Mouse (Mus musculus): ENCODE measurements around the gene Nfix. TPM values are rescaled to one million over a fixed set of nuclear protein-coding genes. Genes with fewer than 3 reads are reported as not detected.

The Nfix gene
- total RNA-seq, 2 experiments from 2014 or later: 12.0 to 44.4 TPM

DNA sequence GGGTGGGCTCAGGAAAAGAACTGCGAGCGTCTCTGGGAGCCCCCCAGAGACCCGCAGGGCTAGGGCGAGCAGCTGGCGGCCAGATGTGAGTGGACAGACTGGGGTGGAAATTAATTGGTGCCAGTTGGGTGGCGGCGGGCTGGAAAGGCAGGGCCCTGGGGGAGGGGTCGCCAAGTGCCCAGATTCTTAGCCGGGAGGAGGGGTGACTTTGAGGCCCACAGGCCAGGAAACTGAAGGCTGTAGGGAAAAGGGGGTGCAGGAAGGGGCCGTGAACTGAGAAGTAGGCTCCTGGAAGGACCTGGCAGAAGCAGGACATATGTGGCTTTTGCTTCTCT lies 144.0 kb downstream of the Nfix start:
- no peak for ATAC-seq (replicated peaks; ENCODE audit: poor library complexity)

DNA sequence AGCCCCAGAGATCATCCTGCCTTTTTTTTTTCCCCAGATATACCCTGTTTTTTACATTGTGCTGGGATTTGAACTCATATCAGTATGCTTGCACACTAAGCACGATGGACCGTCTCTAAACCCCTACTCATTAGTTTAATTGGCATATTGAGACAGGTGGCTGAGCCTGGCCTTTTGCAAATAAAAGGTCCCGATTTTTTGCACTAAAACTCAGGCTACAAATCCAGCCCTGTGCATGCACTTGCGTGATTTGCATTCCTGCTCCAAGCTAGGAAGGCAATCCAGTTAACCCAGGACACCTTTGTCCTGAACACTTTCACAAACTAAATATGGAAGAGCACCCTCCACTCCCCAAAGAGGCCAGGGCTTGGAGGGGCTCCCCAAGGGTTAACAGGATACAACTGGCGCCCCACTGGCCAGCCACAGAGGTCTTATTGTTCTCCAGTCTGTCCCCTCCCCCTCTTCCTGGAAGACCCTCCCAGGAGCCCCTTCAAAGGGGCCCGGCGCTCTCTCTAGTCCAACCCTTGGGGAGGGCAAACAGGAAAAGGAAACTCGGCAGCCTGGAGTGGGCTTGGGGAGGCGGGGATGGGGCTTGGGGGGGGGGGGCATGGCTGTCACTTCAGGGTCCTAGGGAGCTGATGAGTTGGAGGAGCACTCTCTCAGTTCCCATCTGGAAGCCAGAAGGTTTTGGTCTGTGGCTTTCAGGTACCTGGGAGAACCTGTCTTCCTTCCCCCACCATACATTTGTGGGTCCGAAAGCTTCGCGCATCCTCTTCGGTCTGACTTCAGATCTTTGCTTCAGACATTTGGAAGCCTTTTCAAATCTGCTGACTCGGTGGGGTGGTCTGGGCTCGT lies 144.6 kb downstream of the Nfix start:
- no peak for ATAC-seq (replicated peaks; ENCODE audit: poor library complexity)

DNA sequence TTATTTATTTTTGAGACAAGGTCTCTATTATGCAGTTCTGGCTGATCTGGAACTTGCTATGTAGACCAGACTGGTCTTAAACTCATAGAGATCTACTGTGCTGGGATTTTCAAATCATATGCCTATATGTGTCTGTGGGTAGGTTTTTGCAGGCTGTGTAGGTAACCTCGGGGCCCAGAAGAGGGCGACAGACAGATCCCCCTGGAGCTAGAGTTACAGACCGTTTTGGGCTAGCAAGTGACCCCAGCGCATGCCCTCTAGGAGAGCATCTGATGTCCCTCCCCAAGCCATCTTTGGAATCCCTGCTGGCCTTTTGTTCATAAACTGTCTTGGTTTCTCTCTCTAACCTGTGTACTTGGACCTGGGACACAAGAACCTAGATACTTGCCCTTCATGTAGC lies 145.5 kb downstream of the Nfix start:
- ATAC-seq (replicated peaks; ENCODE audit: poor library complexity): no peak

DNA sequence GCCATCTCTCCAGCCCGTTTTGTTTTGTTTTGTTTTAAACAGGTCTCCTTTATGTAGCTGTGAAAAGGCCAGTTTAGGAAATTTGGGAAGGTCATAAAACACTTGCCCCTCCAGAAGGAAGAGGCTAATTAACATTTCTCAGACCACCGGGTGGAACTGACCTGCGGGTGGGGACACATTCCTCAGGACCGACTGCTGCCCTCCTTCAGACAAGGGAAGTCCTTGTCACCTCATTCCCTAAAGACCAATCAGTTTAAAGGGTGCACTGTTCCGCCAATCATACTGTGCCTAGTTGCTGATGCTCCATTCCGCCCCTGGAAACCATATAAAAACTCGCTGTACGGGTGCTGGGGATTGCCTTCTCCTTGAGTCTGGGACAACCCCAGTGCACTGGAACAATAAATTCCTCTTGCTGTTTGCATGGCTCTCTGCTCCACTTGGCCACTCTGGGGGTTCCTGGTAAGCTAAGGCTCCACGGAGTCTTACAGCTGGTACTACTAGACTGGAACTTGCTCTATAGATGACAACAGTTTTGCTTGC lies 147.0 kb downstream of the Nfix start:
- no peak for ATAC-seq (replicated peaks; ENCODE audit: poor library complexity)

DNA sequence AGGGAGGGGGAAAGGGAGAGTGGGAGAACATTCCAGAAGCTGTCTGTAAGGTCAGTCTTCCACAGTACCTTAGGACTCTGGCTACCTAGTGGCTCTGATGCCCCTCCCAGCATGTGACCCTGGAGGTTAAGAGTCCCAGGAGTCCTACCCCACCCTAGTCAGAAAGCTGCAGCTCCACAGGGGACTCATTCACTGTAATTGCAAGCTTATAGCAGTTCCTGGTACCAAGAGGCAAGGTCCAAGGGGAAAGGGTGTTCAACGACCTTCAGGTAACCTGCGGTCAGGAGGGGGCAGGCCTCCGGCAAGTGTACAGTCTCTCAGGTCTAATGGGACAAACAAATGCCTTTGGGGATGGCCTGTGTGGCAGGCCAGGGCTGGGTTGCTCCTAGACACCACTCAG lies 149.9 kb downstream of the Nfix start:
- no peak for ATAC-seq (replicated peaks; ENCODE audit: poor library complexity)

Other genes starting within 250 kb of the Nfix start
- 43.5 and 61.9 TPM in 2 replicates for gene Ier2, start 137.5 kb downstream of the Nfix start, total RNA-seq (2015)
- gene Ier2, start 137.5 kb downstream of the Nfix start, total RNA-seq (2017): 34.4 and 49.8 TPM in 2 replicates
- 56.0 and 64.4 TPM in 2 replicates for gene Trmt1, start 114.0 kb downstream of the Nfix start, total RNA-seq (2015)
- 82.2 and 84.4 TPM in 2 replicates for gene Trmt1, start 114.0 kb downstream of the Nfix start, total RNA-seq (2017)
- 71.6 and 77.1 TPM in 2 replicates for gene Nacc1, start 112.5 kb downstream of the Nfix start, total RNA-seq (2015)
- gene Nacc1, start 112.5 kb downstream of the Nfix start, total RNA-seq (2017): 50.9 and 53.5 TPM in 2 replicates
- 56.3 and 72.0 TPM in 2 replicates for gene Lyl1, start 98.9 kb downstream of the Nfix start, total RNA-seq (2015)
- gene Lyl1, start 98.9 kb downstream of the Nfix start, total RNA-seq (2017): 58.0 and 65.6 TPM in 2 replicates
- 12.2 and 15.2 TPM in 2 replicates for gene G430095P16Rik, start 77.3 kb downstream of the Nfix start, total RNA-seq (2015)
- 3.7 and 8.5 TPM in 2 replicates for gene G430095P16Rik, start 77.3 kb downstream of the Nfix start, total RNA-seq (2017)
- gene Dand5, start 22.5 kb upstream of the Nfix start, total RNA-seq (2015): 2.2 and 2.4 TPM in 2 replicates
- 1.7 and 4.0 TPM in 2 replicates for gene Dand5, start 22.5 kb upstream of the Nfix start, total RNA-seq (2017)
- gene Gadd45gip1, start 31.2 kb upstream of the Nfix start, total RNA-seq (2015): 21.4 and 21.9 TPM in 2 replicates
- 51.2 and 57.4 TPM in 2 replicates for gene Gadd45gip1, start 31.2 kb upstream of the Nfix start, total RNA-seq (2017)
- gene Rad23a, start 40.3 kb upstream of the Nfix start, total RNA-seq (2015): 30.2 and 34.4 TPM in 2 replicates
- gene Rad23a, start 40.3 kb upstream of the Nfix start, total RNA-seq (2017): 26.2 and 26.3 TPM in 2 replicates
- 1,060 and 1,133 TPM in 2 replicates for gene Calr, start 46.6 kb upstream of the Nfix start, total RNA-seq (2015)
- 4,756 and 5,574 TPM in 2 replicates for gene Calr, start 46.6 kb upstream of the Nfix start, total RNA-seq (2017)
- gene Farsa, start 56.6 kb upstream of the Nfix start, total RNA-seq (2015): 33.3 and 51.2 TPM in 2 replicates
- gene Farsa, start 56.6 kb upstream of the Nfix start, total RNA-seq (2017): 173 and 193 TPM in 2 replicates
- 248 and 250 TPM in 2 replicates for gene Syce2, start 71.8 kb upstream of the Nfix start, total RNA-seq (2015)
- 130 and 139 TPM in 2 replicates for gene Syce2, start 71.8 kb upstream of the Nfix start, total RNA-seq (2017)
- gene Gcdh, start 93.6 kb upstream of the Nfix start, total RNA-seq (2015): 17.4 and 19.0 TPM in 2 replicates
- gene Gcdh, start 93.6 kb upstream of the Nfix start, total RNA-seq (2017): 27.8 TPM in 2 replicates
- gene Klf1, start 101.6 kb upstream of the Nfix start, total RNA-seq (2015): 12.3 and 22.4 TPM in 2 replicates
- 14.0 and 30.8 TPM in 2 replicates for gene Klf1, start 101.6 kb upstream of the Nfix start, total RNA-seq (2017)
- 16.8 and 23.7 TPM in 2 replicates for gene Dnase2a, start 108.2 kb upstream of the Nfix start, total RNA-seq (2015)
- gene Dnase2a, start 108.2 kb upstream of the Nfix start, total RNA-seq (2017): 52.7 and 73.5 TPM in 2 replicates
- gene Mast1, start 137.0 kb upstream of the Nfix start, total RNA-seq (2015): not detected in 2 replicates
- gene Mast1, start 137.0 kb upstream of the Nfix start, total RNA-seq (2017): 0.03 TPM in 1 of 2 replicates, not detected in the other
- gene Rtbdn, start 146.6 kb upstream of the Nfix start, total RNA-seq (2015): not detected in 2 replicates
- gene Rtbdn, start 146.6 kb upstream of the Nfix start, total RNA-seq (2017): not detected in 2 replicates
- not detected in 2 replicates for gene Gm49661, start 169.1 kb upstream of the Nfix start, total RNA-seq (2015)
- not detected in 2 replicates for gene Gm49661, start 169.1 kb upstream of the Nfix start, total RNA-seq (2017)
- 266 and 310 TPM in 2 replicates for gene Prdx2, start 169.2 kb upstream of the Nfix start, total RNA-seq (2015)
- gene Prdx2, start 169.2 kb upstream of the Nfix start, total RNA-seq (2017): 340 and 388 TPM in 2 replicates
- gene Rnaseh2a, start 169.4 kb upstream of the Nfix start, total RNA-seq (2015): 136 and 178 TPM in 2 replicates
- 109 and 162 TPM in 2 replicates for gene Rnaseh2a, start 169.4 kb upstream of the Nfix start, total RNA-seq (2017)
- 14.7 and 26.1 TPM in 2 replicates for gene Junb, start 178.4 kb upstream of the Nfix start, total RNA-seq (2015)
- 38.9 and 57.5 TPM in 2 replicates for gene Junb, start 178.4 kb upstream of the Nfix start, total RNA-seq (2017)
- gene Hook2, start 190.3 kb upstream of the Nfix start, total RNA-seq (2015): 1.9 and 3.8 TPM in 2 replicates
- 7.2 and 8.5 TPM in 2 replicates for gene Hook2, start 190.3 kb upstream of the Nfix start, total RNA-seq (2017)
- not detected in 2 replicates for gene Best2, start 214.2 kb upstream of the Nfix start, total RNA-seq (2015)
- gene Best2, start 214.2 kb upstream of the Nfix start, total RNA-seq (2017): not detected in 2 replicates
- gene Asna1, start 224.9 kb upstream of the Nfix start, total RNA-seq (2015): 68.4 and 69.0 TPM in 2 replicates
- gene Asna1, start 224.9 kb upstream of the Nfix start, total RNA-seq (2017): 78.2 and 83.7 TPM in 2 replicates
- 132 and 138 TPM in 2 replicates for gene Trir, start 226.5 kb upstream of the Nfix start, total RNA-seq (2015)
- gene Trir, start 226.5 kb upstream of the Nfix start, total RNA-seq (2017): 212 and 224 TPM in 2 replicates
- gene Tnpo2, start 236.6 kb upstream of the Nfix start, total RNA-seq (2015): 16.2 and 16.7 TPM in 2 replicates
- gene Tnpo2, start 236.6 kb upstream of the Nfix start, total RNA-seq (2017): 20.4 and 22.0 TPM in 2 replicates